Mouse (Mus musculus): ENCODE data around the gene Ldb3.

DNA sequence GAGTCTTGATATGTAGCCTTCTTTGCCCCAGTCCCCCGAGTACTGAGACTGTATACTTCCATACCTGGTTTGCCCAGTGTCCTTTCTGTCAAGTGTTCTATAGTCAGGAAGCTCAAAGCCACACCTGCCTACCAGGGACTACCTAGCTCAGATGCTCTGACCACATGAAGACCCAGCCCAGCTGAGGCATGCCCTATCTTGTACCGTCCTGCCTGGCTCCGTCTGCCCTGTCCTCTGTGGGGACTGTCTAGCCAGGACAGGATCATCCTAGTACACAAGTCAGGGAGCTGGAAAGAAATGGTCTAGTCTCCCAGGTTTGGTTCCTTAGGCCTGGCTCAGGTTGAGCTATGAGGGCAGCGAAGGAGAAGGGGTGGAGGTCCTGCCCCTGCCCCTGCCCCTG is 19.9 kb downstream of the Ldb3 start:
- TF ChIP-seq POLR2A (IDR thresholded peaks at IDR 0.05; ENCODE audit: low read depth, low read length) (no peak), CTCF (IDR thresholded peaks at IDR 0.05; ENCODE audit: extremely low read depth, insufficient read length, insufficient replicate concordance, low read depth, low read length) (no peak)

All from small intestine, adult 2 months (tissue).